Mouse (Mus musculus) cerebellum, adult 2 months (tissue): Measurements from ENCODE around the gene Ccl1.

Experiments
- CTCF ChIP-seq: fragments of 200-500 bp; IDR thresholded peaks from 2 replicates; pipeline ENCODE4 v1.5.1; 2011; ENCODE audit warnings: low read depth, mild to moderate bottlenecking, control low read depth, low read length, moderate library complexity, borderline replicate concordance; ENCODE audit not compliant: insufficient read depth
- POLR2A ChIP-seq: fragments of 200-500 bp; IDR thresholded peaks from 2 replicates; pipeline ENCODE4 v1.6.1; 2011; ENCODE audit warnings: low read length, control low read depth, borderline replicate concordance; ENCODE audit not compliant: insufficient read depth

DNA sequence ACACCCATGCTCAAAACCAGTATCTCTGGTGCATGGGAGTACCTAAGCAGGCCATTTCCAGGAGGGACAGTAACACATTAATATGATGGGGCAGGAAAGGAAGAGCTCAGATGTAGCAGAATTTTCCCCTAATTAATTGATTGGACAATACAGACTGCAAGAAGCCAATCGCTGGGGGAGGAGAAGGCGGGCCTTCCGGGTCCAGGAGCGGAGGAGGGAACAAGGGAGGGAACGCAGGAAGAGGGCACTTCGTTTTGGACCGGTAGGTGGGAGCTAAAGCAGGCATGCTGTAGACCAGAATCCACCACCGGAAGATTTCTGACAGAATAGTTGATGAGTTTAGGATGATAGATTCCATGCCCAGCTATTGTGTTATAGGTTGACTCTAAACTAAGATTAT is 142.2 kb downstream of the Ccl1 start:
- TF ChIP-seq CTCF, result no peak
- TF ChIP-seq POLR2A, result no peak
